Mouse (Mus musculus) kidney, postnatal 10 days (tissue): Measurements from ENCODE around the gene Ppp2r5c.

Experiments used
- DNase-seq: peaks from one replicate; pipeline ENCODE4 v3.0.0; 2021; ENCODE audit warnings: mixed read lengths

Gene Ppp2r5c

DNA sequence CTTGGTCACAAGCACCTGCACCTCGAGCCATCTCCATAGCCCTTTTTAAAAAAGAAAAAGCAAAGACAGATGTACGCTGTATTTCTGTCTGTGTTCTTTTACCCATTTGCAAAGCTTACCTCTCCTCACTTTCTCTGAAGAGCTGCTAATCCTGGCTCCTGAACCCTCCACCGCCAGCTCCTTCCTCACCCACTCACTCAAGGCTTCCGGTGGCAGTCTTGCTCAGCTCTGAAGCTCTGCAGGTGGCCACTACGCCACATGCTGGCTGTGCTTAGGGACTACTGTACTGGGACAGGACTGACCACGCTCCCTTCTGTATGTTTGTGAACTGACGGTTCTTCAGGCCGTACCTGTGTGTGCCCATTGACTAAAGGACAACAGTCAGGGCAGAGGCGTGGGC is 119.4 kb downstream of the Ppp2r5c start:
- DNase-seq, result no peak

DNA sequence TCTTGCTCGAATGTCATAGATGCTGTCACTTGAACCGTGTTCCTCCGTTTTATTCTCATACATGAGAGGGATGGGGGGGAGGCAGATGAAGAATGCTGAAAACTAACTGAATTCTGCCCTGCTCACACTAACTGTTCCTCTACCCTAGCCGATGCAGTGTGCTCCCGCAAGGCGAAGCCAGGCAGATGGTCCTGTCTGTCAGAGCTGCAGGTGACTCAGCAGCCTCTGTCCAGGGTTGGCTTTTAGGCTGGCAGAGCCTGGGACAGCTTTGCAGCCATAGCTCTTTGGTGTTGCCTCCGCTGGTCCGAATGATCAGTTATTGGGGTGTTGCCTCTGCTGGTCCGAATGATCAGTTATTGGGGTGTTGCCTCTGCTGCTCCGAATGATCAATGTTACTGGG is 124.1 kb downstream of the Ppp2r5c start:
- DNase-seq, result no peak

DNA sequence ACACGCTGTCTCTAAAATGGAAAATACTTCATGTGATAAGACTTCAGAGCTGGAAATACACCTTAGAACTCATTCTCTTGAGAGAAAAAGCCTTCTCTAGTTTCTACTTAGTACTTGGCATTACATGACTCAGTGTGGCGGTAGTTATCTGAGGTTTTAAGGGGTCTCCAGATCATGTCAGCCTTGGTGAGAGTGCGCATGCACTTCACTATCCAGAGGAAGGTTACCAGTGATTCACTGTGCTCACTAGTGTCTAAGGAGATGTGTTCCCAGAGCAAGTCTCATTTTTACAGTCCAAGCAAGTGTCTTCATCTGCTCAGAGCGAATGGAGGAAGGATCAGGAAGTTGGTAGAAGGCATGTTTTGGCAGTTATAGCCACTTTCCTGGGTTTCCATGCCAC is 125.4 kb downstream of the Ppp2r5c start:
- DNase-seq, result no peak

DNA sequence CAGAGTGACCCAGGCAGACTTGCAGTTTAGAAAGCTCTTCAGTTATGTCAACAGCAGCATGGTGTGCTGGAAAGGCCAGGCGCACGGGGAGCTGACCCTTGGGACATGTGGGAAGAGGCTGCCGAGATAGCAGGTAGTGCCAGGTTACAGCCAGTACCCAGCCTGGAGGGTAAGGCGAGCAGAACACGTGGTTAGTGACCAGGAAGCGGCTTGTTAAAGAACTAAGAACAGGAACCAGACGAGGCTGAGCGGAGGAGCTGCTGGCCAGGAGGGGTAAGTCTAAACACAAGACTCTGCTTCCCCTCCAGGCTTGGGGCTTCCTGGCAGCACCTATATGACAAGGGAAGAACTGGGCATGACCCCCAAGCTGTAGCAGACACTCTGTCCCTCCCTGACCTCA is 126.7 kb downstream of the Ppp2r5c start:
- DNase-seq, result no peak

DNA sequence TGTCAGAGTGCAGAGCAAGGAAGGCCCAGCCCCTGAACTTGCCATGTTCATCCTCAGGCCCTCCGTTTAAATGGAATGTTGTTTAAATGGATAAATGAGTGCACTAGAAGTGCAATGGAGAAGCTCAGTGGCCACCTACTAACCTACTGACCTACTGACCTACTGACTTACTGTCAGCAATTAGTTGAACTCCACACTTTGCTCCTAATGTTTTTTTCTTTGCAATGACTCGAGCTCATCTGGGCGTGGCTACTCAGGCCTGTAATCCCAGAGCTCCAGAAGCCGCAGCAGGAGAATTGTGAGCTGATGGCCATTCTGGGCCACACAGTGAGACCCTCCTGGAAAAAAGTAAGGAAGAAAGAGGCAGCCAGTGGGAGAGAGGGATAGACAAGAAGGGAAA is 129.0 kb downstream of the Ppp2r5c start:
- no peak for DNase-seq

DNA sequence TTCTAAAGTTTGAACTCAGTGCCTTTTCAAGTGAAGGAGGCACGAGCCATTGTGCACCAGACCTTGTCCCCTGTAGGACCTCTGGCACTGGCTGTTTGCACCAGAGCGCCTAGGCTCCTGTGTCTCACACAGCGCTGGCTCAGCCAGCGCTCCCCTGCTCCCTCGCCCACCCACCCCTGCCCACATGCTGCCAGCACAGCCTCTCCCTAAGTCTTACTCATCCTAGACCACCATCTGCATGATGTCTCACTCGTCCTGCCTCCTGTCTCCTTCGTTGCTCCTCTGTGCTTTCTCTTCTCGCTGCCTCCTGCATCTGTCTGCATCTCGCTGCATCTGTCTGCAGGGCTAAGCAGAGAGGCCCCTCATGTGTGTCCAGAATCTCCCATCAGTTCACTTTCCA is 131.4 kb downstream of the Ppp2r5c start:
- no peak for DNase-seq

DNA sequence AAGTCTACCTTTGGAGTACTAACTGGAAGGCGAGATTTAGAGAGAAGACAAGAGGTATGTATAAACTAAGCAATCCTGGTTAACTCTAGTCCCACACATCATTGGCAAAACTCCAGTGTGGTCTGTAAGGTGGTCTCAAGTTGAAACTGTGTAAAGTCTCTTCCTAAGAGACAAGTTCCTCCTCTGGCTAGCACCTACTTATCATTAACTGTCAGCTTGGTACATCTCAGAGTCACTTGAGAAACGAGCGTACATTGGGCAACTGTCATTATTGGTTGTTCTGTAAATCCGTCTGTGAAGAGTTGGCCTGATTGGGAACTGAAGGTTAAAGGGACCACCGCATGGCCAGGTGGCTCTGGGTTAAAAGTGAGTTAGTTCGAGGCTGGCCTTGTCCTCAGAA is 141.7 kb downstream of the Ppp2r5c start:
- DNase-seq, result no peak

DNA sequence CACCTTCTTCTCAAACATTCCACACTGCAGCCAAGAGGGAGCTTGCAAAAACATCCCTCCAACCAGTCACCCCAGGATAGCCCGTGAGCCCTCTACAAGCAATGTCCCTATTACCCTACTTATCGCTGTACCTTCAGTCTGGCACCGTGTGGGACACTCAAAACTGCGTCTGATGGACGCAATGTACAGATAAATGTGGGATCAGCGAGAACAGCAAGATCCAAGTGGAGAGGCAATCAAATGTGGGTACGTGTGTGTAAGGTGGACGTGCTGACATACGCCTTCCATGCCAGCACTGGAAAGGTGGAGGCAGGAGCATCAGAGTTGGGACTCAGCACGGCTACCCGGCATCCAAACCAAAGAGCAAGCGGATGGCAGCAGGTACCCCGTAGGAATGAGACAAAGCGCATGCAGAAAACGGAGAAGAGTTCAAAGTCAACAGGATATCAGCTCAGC is 143.9 kb downstream of the Ppp2r5c start:
- DNase-seq, result no peak

DNA sequence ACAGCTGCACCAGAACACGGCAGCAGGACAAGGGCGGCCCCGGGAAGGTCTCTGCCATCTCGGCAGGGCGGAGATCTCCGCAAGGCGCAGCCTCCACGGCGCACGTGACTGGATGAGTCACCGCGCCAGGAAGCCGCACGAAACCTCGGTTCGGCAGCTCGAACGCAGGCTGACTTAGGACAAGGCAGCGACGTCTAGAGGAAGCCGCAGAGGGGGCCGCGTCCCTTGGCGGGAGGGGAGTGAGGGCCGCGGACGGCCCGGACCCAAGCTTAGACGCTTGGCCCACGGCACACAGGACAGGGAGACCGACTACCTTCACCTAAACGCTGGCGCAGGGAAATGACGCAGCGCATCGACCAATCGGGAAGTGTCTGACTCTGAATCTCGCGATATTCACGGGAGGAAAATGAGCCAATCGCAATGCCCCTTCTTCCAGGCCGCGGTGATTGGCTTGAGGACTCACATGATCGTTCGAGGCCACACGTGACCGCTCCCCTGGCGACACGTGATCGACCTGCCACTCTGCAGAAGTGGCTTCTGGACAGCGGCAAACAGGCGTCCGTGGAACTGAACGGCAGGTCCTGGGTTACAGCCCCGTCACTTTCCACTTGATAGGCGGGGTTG is 144.5 kb downstream of the Ppp2r5c start:
- DNase-seq, result peak; percentile 99

DNA sequence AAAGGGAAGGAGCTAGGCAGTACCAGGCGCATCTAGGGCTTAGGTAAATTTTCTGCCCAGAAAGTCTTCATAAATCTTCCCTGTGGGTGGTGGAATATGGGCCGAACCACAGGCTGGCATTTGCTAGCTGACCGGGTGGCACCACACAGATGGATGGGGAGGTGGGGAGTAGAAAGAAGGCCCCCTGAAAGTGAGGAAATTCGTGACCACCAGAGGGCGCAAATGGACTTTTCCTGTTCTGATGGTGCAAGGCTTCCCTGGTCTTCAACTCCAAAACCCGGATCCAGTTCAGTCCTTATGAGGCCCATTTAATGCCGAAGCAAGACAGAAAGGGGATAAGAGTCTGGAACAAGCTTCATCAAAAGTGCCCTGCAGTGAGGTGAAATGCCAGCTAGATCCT is 151.6 kb downstream of the Ppp2r5c start:
- DNase-seq, result peak; percentile 81

DNA sequence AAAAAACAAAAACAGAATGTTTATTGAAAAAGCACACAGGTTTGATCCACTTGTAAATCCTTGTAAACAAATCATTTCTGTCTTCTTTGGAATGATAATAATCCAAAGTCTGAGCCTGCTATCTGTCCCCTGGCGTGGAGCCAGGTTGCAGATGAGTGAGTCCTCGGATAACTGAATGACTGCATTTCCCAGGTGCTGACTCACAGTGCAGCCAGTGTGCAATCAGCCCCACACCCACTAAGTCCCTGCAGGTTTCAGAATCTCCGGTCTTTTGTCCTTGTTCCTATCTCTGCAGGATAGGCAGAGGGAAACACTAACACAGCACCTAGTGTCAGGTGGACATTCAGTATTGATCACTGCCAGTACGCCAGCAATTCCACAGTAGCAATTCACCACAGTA is 152.9 kb downstream of the Ppp2r5c start:
- DNase-seq, result no peak

DNA sequence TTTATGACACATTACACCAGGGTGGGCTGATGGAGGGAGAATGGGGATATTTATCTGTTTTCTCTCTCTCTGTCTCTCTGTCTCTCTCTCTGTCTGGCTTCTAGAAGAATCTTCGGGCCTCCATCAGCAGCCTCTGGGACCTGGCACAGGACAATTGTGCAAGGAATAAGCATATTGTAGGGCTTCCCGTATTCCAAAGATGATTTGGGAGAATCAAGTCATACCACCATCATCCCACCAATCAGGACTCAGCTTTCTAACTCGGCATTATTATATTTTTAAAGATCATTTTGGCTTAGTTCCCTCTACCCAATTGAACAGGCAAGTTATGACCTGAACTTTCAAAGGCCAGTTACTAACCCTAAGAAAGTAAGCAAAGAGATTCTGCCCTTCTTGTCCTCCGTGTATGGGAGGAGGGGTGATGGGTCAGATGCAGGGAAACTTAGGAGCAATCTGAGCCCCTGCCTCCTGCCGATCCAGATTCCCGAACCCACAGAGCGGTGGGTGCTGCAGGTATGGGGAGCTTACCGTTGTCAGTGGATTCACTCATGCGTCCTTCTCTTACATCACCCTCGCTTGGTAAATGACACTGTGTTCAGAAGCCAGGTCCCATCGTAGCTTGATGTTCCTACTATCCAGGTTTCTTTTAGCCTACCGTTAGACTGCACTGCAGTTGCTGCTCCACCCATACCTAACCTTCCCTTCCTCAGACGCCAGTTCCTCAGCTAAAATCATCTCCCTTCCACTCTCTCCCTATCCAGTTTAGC is 153.5 kb downstream of the Ppp2r5c start:
- no peak for DNase-seq

DNA sequence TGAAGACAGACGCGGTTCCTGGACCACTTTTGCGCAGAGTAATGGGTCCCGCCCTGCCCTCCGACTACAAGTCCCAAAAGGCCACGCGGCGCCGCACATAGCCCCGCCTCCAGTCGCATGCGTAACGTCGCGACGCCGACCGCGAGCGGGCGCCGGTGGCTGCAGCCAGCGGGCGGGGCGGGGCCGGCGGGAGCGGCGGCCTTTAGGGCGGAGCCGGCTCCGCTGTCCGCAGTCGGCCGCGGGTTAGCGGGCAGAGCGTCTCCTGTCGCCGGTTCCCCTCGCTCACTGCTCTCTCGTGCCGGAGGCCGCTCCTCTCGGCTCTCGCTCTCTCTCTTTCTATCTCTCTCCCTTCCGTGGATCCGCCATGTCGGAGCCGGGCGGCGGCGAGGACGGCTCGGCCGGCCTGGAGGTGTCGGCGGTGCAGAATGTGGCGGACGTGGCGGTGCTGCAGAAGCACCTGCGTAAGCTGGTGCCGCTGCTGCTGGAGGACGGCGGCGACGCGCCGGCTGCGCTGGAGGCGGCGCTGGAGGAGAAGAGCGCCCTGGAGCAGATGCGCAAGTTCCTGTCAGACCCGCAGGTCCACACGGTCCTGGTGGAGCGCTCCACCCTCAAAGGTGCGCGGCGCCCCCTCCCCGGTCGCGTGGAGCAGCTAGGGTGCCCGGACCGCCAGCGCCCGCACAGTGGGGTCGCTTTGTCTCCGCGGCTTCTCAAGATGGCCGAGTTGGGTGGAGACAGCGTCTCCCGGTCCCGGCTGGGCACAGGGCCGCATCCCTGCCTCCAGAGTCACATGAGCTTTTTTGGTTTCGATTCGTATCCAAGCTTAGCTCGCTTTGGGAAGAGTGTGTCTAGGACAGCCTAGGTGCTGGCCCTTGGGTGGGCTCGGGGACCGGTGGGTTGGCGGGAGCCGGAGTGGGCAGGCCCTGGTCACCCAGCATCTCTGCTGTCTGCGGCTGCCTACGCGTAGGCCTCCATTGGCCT is 154.6 kb downstream of the Ppp2r5c start, which contains the start of gene Dync1h1:
Gene Dync1h1 (plus strand): TSS at position 212 of the 978 bp plus-strand sequence.
- peak; percentile 98 for DNase-seq

DNA sequence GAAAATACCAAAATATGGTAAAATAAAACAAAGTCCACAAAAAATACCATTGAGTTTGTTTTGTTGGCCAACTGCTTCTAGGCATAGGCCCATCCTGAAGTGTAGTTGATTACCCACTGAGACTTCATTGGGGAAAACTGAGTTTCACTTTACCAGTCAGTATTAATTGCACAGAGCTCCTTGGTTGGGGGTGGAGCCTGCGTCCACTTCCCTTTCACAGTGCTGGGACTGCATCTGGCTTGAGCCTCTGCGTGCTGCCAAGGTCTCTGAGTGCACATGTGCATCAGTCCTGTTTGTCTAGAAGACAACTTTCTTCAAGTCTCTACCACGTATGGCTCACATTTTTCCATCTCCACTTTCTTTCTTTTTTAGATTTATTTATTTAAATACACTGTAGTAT is 159.2 kb downstream of the Ppp2r5c start:
- no peak for DNase-seq

DNA sequence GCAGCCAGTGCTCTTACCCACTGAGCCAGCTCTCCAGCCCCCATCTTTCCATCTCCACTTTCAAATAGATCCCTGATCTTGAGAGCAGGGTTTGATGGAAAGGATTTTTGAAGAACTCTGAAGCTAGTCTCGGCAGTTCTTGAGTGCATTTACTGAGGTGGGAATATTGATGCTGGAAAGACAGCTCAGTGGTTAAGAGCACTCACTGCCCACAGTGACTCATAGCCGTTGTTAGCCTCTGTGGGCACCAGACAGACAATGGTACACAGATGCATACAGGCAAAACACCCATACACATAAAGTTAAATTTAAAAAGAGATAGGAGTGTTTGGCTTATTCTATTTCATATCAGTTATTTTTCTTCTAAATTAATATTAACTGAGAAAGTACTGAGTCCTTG is 159.8 kb downstream of the Ppp2r5c start:
- no peak for DNase-seq

DNA sequence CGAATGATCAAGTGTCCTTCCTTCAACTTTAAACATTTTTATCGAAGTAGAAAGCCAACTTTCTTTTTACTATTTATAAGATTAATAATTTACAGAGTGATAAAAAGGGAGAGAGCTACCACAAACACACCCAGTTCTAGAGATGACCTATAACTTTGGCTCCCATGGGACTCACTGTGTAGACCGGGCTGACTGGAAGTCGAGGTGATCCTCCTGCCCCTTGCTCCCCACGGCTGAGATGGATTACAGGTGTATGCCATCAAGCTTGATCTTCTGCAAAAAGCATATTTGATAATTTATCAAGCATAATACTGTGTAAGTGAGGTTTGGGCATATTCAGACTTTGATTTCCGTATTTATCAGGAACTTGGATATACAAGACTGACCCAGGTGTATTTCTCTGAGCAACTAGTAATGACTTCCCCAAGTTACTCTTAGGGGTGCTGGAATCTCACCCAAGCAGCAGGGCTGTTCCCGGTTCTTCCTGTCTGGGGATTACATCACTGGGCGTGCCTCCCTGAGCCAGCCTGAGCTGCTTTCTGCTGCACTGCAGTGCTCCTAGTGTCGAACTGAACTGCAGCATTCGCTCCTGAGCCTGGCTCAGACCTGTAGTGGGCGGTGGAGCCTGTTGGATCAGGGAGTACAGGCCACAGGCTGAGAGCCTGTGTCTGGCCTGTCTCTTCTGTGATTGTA is 161.7 kb downstream of the Ppp2r5c start:
- DNase-seq, result peak; percentile 77

DNA sequence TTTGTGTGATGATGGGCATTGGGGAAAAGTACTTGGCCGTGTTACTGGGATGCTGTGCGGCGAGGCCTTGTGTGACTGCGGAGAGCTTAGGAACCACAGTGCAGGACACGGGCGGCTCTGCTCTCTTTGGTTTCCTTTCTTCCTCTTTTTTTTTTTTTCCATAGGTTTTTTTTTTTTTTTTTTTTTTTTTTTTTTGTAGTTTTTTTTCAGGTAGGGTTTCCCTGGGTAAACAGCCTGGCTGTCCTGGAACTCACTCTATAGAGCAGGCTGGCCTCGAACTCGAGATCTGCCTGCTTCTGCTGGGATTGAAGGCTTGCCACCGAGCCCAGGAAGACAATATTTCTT is 162.2 kb downstream of the Ppp2r5c start:
- DNase-seq, result no peak

DNA sequence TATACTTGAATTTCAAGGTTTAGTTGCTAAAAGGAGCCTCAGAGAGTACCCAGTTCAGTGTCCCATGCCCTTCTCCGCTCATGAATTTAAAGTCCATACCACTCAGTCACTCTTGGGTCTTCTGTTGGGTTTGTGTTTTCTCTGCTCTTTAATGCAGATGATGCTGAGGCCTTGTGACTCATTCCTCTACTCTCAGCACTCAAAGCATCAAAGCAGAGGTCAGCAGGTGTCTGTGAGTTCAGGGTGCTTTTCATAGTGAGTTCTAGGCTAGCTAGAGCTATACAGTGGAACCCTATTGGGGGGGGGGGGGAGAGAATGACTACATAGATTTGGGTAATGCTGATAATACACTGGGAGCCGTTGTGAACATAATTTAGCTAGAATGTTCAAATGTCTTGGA is 163.8 kb downstream of the Ppp2r5c start:
- DNase-seq, result no peak

DNA sequence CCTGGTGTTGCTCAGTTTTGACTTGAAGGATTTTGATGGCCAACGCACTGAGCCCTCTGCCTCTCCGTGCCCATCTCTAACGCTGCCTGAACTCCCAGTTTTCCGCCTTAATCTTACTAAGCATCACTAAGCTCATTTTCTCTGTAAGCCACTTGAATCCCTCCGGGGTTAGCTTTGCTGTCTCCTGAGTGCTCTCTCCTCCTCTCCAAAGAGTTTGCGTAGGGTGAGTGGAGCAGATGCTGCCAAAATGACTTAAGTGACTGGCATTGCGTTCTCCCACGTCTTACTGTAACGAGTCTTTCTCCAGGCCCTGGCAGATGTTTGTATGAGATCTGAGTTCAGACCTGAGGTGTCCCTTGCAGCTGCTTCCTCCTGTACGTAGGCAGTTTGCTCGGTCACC is 183.1 kb downstream of the Ppp2r5c start:
- no peak for DNase-seq
